Mouse (Mus musculus): ENCODE data around the gene Slc38a7. TPM values are rescaled to one million over a fixed set of nuclear protein-coding genes. Genes with fewer than 3 reads are reported as not detected.
"Not testable (repeated sequence)": the region's sequence is repeated elsewhere in the genome, so short reads cannot be mapped to it uniquely, and the experiment has no call there.

Slc38a7 gene
- total RNA-seq, 2 experiments from 2014 or later = 30.7 to 31.4 TPM

GRCm38 (mm10) chr8:95807331-95807843 is 46.0 kb downstream of the Slc38a7 start, which contains the start of gene Cnot1:
Gene Cnot1, minus strand, starts transcription at chr8:95807464.
- peak; percentile 98 to 99 for DNase-seq

GRCm38 (mm10) chr8:95806461-95807191 is 46.7 kb downstream of the Slc38a7 start:
- DNase-seq = peak in 1 of 2 experiments; percentile 11

- DNase-seq = no peak
These were observed 47.9 kb downstream of the Slc38a7 start for GRCm38 (mm10) chr8:95805482-95805881.

- no peak for DNase-seq
These were observed 51.1 kb downstream of the Slc38a7 start for GRCm38 (mm10) chr8:95802231-95802630.

GRCm38 (mm10) chr8:95801476-95802064 is 51.8 kb downstream of the Slc38a7 start:
- no peak for DNase-seq

- no peak for DNase-seq
These were observed 53.0 kb downstream of the Slc38a7 start for GRCm38 (mm10) chr8:95800353-95800752.

GRCm38 (mm10) chr8:95799891-95800290 is 53.4 kb downstream of the Slc38a7 start:
- no peak for DNase-seq

GRCm38 (mm10) chr8:95799117-95799516 is 54.2 kb downstream of the Slc38a7 start:
- no peak for DNase-seq

- not testable (repeated sequence) for DNase-seq
These were observed 57.8 kb downstream of the Slc38a7 start for GRCm38 (mm10) chr8:95795333-95796061.

Other genes starting within 250 kb of the Slc38a7 start
- 1 to 10 TPM; 1.6 to 1.8 TPM for gene Gins3, start 220.1 kb downstream of the Slc38a7 start, total RNA-seq (2021)
- gene Ndrg4, start 176.6 kb downstream of the Slc38a7 start, total RNA-seq (2021) = 1,000 to 10,000 TPM; 1,402 to 1,427 TPM
- 10 to 100 TPM; 19.5 to 21.1 TPM for gene Setd6, start 137.7 kb downstream of the Slc38a7 start, total RNA-seq (2021)
- 100 to 1,000 TPM; 125 to 150 TPM for gene Cnot1, start 46.1 kb downstream of the Slc38a7 start, total RNA-seq (2021)
- gene Sap18b, start 28.2 kb downstream of the Slc38a7 start, total RNA-seq (2021) = 100 to 1,000 TPM; 129 to 132 TPM
- 100 to 1,000 TPM; 214 to 219 TPM for gene Got2, start 35.0 kb upstream of the Slc38a7 start, total RNA-seq (2021)

All from layer of hippocampus, postnatal 36 days (tissue).